ENCODE assay signal across 20 mouse cellular contexts in the genomic region with DNA sequence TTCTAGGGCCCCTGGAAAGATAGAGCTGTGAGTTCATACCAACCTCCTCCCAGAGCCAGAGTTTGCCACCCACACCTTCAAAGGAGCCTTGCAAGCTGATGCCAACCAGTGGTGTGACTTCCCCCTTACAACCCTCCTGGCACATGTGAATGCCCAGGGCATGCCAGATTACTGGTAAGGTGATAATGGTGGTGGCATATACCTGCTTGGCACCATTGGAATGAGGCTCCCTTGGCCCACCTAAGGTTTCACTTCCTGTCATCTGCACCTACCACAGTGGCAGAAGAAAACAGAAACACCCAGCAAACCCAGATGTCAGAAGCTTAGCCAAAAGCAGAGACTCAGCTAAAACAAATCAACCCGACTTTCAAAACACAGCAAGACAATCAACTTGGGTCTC.
"Had no signal": no experiment of that assay in that cellular context is flagged by ENCODE, and none has a peak within 500 bp of the region (broad histone marks: within the 10 kb centered on the region; RNA-seq: fewer than 3 reads in every experiment).

No protein-coding gene starts in this region.

- H3K27ac ChIP-seq: kidney, embryonic 15.5 days; layer of hippocampus, adult 2 months; limb, embryonic 10.5 days; limb, embryonic 13.5 days; liver, embryonic 13.5 days; macrophage; midbrain, embryonic 12.5 days; midbrain, embryonic 15.5 days; neural tube, embryonic 13.5 days; stomach, embryonic 15.5 days had no signal

- DNase-seq: kidney, adult 11 months; kidney, adult 8-10 months; kidney, postnatal 10 days; layer of hippocampus, adult 9-11 months; liver; liver, embryonic 13.5 days; lung, embryonic 14.5 days; retina, postnatal 1 day; right cerebral cortex, postnatal 25 days; spleen, adult 18-20 months; thymus, postnatal 25 days had no signal

- H3K4me3 ChIP-seq: kidney, embryonic 15.5 days; layer of hippocampus, adult 2 months; limb, embryonic 10.5 days; limb, embryonic 13.5 days; liver, embryonic 13.5 days; midbrain, embryonic 12.5 days; midbrain, embryonic 15.5 days; neural tube, embryonic 13.5 days; stomach, embryonic 15.5 days had no signal
